Comparison of ENCODE assay signal across 16 mouse cellular contexts in genomic region chr15:98647308-98647707, GRCm38 (mm10). TPM values are rescaled to one million over a fixed set of nuclear protein-coding genes. Genes with fewer than 3 reads are reported as not detected.
"Had no signal": no experiment of that assay in that cellular context is flagged by ENCODE, and none has a peak within 500 bp of the region (broad histone marks: within the 10 kb centered on the region; RNA-seq: fewer than 3 reads in every experiment).

No protein-coding gene starts in this region.

- H3K9me3 ChIP-seq: neural tube, embryonic 13.5 days; neural tube, embryonic 15.5 days; stomach, embryonic 15.5 days had no signal

- H3K4me1 ChIP-seq: neural tube, embryonic 13.5 days; neural tube, embryonic 15.5 days; stomach, embryonic 15.5 days had no signal

- H3K4me3 ChIP-seq: neural tube, embryonic 13.5 days; neural tube, embryonic 15.5 days; stomach, embryonic 15.5 days had no signal

- H3K4me2 ChIP-seq: neural tube, embryonic 13.5 days; neural tube, embryonic 15.5 days; stomach, embryonic 15.5 days had no signal

- H3K27ac ChIP-seq: neural tube, embryonic 13.5 days; neural tube, embryonic 15.5 days; stomach, embryonic 15.5 days; stomach, postnatal 0 days had no signal

- H3K27me3 ChIP-seq: neural tube, embryonic 13.5 days; neural tube, embryonic 15.5 days; stomach, embryonic 15.5 days had no signal

- DNase-seq: retina, postnatal 1 day; right cerebral cortex, adult 18-20 months; right cerebral cortex, postnatal 14 days; right cerebral cortex, postnatal 4 days; spleen, adult 18-20 months; thymus, adult 18-20 months; thymus, adult 2 months; thymus, postnatal 14 days; thymus, postnatal 25 days; thymus, postnatal 36 days; thymus, postnatal 4 days had no signal

- H3K9ac ChIP-seq: neural tube, embryonic 13.5 days; neural tube, embryonic 15.5 days; stomach, embryonic 15.5 days had no signal

RNA-seq across cellular contexts. Expression of gene Cacnb3, which starts 16.7 kb away (rescaled TPM):
- total RNA-seq: neutrophil, adult 5-6 weeks had no signal
